Mouse (Mus musculus): ENCODE results near the gene Ccdc173. TPM values are rescaled to one million over a fixed set of nuclear protein-coding genes. Genes with fewer than 3 reads are reported as not detected.

The Ccdc173 gene
- polyA plus RNA-seq, 1 experiment, result not detected

GRCm38 (mm10) chr2:69716483-69716882, 72.9 kb downstream of the Ccdc173 start:
- WGBS, result 67% methylated on average over 3 of the region's 3 CpGs

GRCm38 (mm10) chr2:69714126-69714525, 75.2 kb downstream of the Ccdc173 start:
- Histone ChIP-seq H3K36me3 (ENCODE audit: control insufficient read depth, insufficient read depth, low read length) (peaks cover 4% of the 10 kb centered on the region; the same call in 1 of the 2 replicates), H3K4me3 (ENCODE audit: low read depth, low read length) (no peak overlapping the region), H3K4me1 (ENCODE audit: control insufficient read depth, insufficient read depth, insufficient read length, low read length) (no peaks in the 10 kb centered on the region), H3K27me3 (ENCODE audit: control insufficient read depth, insufficient read depth, low read length) (no peaks in the 10 kb centered on the region), H3K27ac (ENCODE audit: insufficient read depth, low read depth, low read length) (no peak overlapping the region)
- 77% methylated on average over 5 of the region's 5 CpGs for WGBS
- no peak for TF ChIP-seq POLR2A (IDR thresholded peaks at IDR 0.05; ENCODE audit: low read depth, low read length)
- TF ChIP-seq CTCF (IDR thresholded peaks at IDR 0.05; ENCODE audit: extremely low read depth, insufficient read length, insufficient replicate concordance, low read depth, low read length), result no peak

More at GRCm38 (mm10) chr2:69716483-69716882, 72.9 kb downstream of the Ccdc173 start:
- TF ChIP-seq POLR2A (IDR thresholded peaks at IDR 0.05; ENCODE audit: low read depth, low read length) (no peak), CTCF (IDR thresholded peaks at IDR 0.05; ENCODE audit: extremely low read depth, insufficient read length, insufficient replicate concordance, low read depth, low read length) (no peak)
- Histone ChIP-seq H3K27me3 (ENCODE audit: control insufficient read depth, insufficient read depth, low read length) (no peaks in the 10 kb centered on the region), H3K36me3 (ENCODE audit: control insufficient read depth, insufficient read depth, low read length) (no peaks in the 10 kb centered on the region), H3K27ac (ENCODE audit: insufficient read depth, low read depth, low read length) (no peak overlapping the region), H3K4me3 (ENCODE audit: low read depth, low read length) (no peak overlapping the region), H3K4me1 (ENCODE audit: control insufficient read depth, insufficient read depth, insufficient read length, low read length) (no peaks in the 10 kb centered on the region)

GRCm38 (mm10) chr2:69713626-69714014, 75.8 kb downstream of the Ccdc173 start:
- WGBS, result 19% methylated on average over 4 of the region's 4 CpGs
- peaks cover 4% of the 10 kb centered on the region; the same call in 1 of the 2 replicates for H3K36me3 ChIP-seq (ENCODE audit: control insufficient read depth, insufficient read depth, low read length)
- no peaks in the 10 kb centered on the region for H3K27me3 ChIP-seq (ENCODE audit: control insufficient read depth, insufficient read depth, low read length)
- H3K4me1 ChIP-seq (ENCODE audit: control insufficient read depth, insufficient read depth, insufficient read length, low read length), result no peaks in the 10 kb centered on the region
- H3K4me3 ChIP-seq (ENCODE audit: low read depth, low read length), result no peak overlapping the region
- no peak for TF ChIP-seq POLR2A (IDR thresholded peaks at IDR 0.05; ENCODE audit: low read depth, low read length)
- TF ChIP-seq CTCF (IDR thresholded peaks at IDR 0.05; ENCODE audit: extremely low read depth, insufficient read length, insufficient replicate concordance, low read depth, low read length), result no peak
- no peak overlapping the region for H3K27ac ChIP-seq (ENCODE audit: insufficient read depth, low read depth, low read length)

DNA sequence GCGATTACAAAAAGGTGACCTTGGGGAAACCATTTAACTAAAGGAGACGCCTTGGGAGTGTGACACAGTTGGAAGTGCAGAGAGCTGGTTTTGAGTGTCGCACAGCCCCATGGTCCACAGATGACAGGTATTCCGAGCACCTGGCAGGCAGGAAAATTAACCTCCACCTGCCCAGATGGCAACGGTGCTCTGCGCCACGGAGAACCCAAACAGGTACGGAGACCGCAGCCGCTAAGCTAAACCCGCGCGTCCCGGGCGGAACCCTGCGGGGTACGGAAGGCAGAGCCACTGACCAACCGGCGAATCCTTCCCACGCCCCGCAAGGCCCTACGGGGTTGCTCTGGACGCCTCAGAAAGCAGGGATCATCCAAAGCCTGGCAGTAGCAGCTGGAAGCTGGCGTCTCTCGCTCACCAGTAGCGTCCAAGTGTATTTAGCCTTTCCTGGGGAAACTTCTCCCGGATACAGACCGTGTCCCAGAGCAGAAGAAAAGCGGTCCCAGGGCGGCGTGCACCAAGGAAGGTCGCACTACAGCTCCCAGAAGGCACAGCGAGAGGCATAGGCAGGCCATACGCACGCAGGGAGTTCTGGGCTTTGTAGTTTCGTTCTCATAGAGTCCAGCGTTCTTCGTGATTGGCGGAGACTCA, 76.3 kb downstream of the Ccdc173 start, which contains the start of gene Fastkd1:
Gene Fastkd1, minus strand, starts transcription at position 536 of the 645 bp plus-strand sequence.
- WGBS, result under 1% methylated on average over 39 of the region's 39 CpGs
- peak within 1 kb of the TSS; percentile 56 for H3K27ac ChIP-seq (ENCODE audit: insufficient read depth, low read depth, low read length)
- TF ChIP-seq POLR2A (IDR thresholded peaks at IDR 0.05; ENCODE audit: low read depth, low read length) (peak; percentile 35; the same call in 1 of the 2 replicates), CTCF (IDR thresholded peaks at IDR 0.05; ENCODE audit: extremely low read depth, insufficient read length, insufficient replicate concordance, low read depth, low read length) (no peak)

GRCm38 (mm10) chr2:69712171-69712570, 77.2 kb downstream of the Ccdc173 start:
- WGBS, result 73% methylated on average over 14 of the region's 14 CpGs
- Histone ChIP-seq H3K27me3 (ENCODE audit: control insufficient read depth, insufficient read depth, low read length) (no peaks in the 10 kb centered on the region), H3K27ac (ENCODE audit: insufficient read depth, low read depth, low read length) (no peak overlapping the region), H3K4me1 (ENCODE audit: control insufficient read depth, insufficient read depth, insufficient read length, low read length) (no peaks in the 10 kb centered on the region), H3K4me3 (ENCODE audit: low read depth, low read length) (no peak overlapping the region), H3K36me3 (ENCODE audit: control insufficient read depth, insufficient read depth, low read length) (peaks cover 12% of the 10 kb centered on the region)
- TF ChIP-seq POLR2A (IDR thresholded peaks at IDR 0.05; ENCODE audit: low read depth, low read length) (no peak), CTCF (IDR thresholded peaks at IDR 0.05; ENCODE audit: extremely low read depth, insufficient read length, insufficient replicate concordance, low read depth, low read length) (no peak)

More for the DNA sequence above, 76.3 kb downstream of the Ccdc173 start, which contains the start of gene Fastkd1:
- H3K4me1 ChIP-seq (ENCODE audit: control insufficient read depth, insufficient read depth, insufficient read length, low read length), result no peaks in the 10 kb centered on the region
- H3K4me3 ChIP-seq (ENCODE audit: low read depth, low read length), result peak within 1 kb of the TSS; percentile 75
- no peaks in the 10 kb centered on the region for H3K27me3 ChIP-seq (ENCODE audit: control insufficient read depth, insufficient read depth, low read length)
- peaks cover 6% of the 10 kb centered on the region; the same call in 1 of the 2 replicates for H3K36me3 ChIP-seq (ENCODE audit: control insufficient read depth, insufficient read depth, low read length)

Other genes starting within 250 kb of the Ccdc173 start
- gene Lrp2, start 203.5 kb downstream of the Ccdc173 start, polyA plus RNA-seq (2012; rRNA removed), result 0.04 TPM in 1 of 2 replicates, not detected in the other
- gene Bbs5, start 142.4 kb downstream of the Ccdc173 start, polyA plus RNA-seq (2012; rRNA removed), result not detected in 2 replicates
- gene Klhl41, start 119.5 kb downstream of the Ccdc173 start, polyA plus RNA-seq (2012; rRNA removed), result not detected in 2 replicates
- 1.1 and 1.2 TPM in 2 replicates for gene Fastkd1, start 76.1 kb downstream of the Ccdc173 start, polyA plus RNA-seq (2012; rRNA removed)
- gene Ppig, start 67.0 kb downstream of the Ccdc173 start, polyA plus RNA-seq (2012; rRNA removed), result 0.20 and 0.30 TPM in 2 replicates
- gene Phospho2, start within 50 bp of the Ccdc173 start, polyA plus RNA-seq (2012; rRNA removed), result 77.7 and 94.4 TPM in 2 replicates
- gene Klhl23, start 32.4 kb upstream of the Ccdc173 start, polyA plus RNA-seq (2012; rRNA removed), result 1.9 and 2.7 TPM in 2 replicates
- gene Ssb, start 72.0 kb upstream of the Ccdc173 start, polyA plus RNA-seq (2012; rRNA removed), result 0.28 and 0.36 TPM in 2 replicates
- gene Mettl5, start 96.0 kb upstream of the Ccdc173 start, polyA plus RNA-seq (2012; rRNA removed), result 0.61 and 2.3 TPM in 2 replicates
- gene Ubr3, start 107.7 kb upstream of the Ccdc173 start, polyA plus RNA-seq (2012; rRNA removed), result 3.3 and 8.0 TPM in 2 replicates
- not detected in 2 replicates for gene Myo3b, start 249.6 kb upstream of the Ccdc173 start, polyA plus RNA-seq (2012; rRNA removed)

Measured in small intestine, adult 2 months (tissue).